Mouse (Mus musculus): ENCODE results near the gene Mre11a.

DNA sequence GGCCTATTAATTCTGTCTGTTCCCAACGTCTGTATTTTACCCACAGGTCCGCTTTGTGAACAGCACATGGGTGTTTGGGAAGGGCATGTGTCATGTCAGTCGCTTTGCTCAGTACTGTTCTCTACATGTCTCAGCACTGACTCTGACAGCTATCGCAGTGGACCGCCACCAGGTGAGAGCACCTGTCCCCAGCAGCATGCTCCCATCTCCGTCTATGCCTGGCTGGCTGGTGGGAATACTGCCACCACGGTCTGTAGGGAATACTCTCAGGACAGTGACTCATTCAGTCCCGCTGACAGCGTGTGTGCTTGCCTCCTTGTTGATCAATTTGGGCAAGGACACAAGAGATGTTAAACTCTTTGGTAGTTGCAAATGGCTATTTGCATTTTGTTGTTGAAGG, 80.3 kb downstream of the Mre11a start:
- TF ChIP-seq POLR2A (IDR thresholded peaks at IDR 0.05; ENCODE audit: borderline replicate concordance, control insufficient read depth, low read depth, low read length), result no peak
- TF ChIP-seq CTCF (IDR thresholded peaks at IDR 0.05; ENCODE audit: control insufficient read depth, insufficient read depth, low read length), result no peak
